Mouse (Mus musculus): ENCODE results near the gene Slc2a10. TPM values are rescaled to one million over a fixed set of nuclear protein-coding genes. Genes with fewer than 3 reads are reported as not detected.
A peak's percentile ranks its signal among the peaks of the same experiment; 100 is the strongest.

The Slc2a10 gene
- polyA plus RNA-seq (2016; fragmentation: Nextera tagmentation; extraction: Ambion mirVana): 6.9 and 7.1 TPM in 2 replicates

GRCm38 (mm10) chr2:165503259-165504203 is at the start of gene Slc2a10:
Slc2a10 (plus strand) TSS chr2:165503787.
- H3K9me3 ChIP-seq (replicated peaks): no peaks in the 10 kb centered on the region
- peak within 1 kb of the TSS; percentile 36 for H3K27ac ChIP-seq
- peaks cover 11% of the 10 kb centered on the region; the same call in 1 of the 2 replicates for H3K27me3 ChIP-seq
- ATAC-seq (ENCODE audit: low FRiP score): peak; percentile 81
- no peaks in the 10 kb centered on the region for H3K36me3 ChIP-seq
- H3K9ac ChIP-seq: peak within 1 kb of the TSS; percentile 67
- peak within 1 kb of the TSS; percentile 61 for H3K4me2 ChIP-seq (replicated peaks)
- peaks cover 20% of the 10 kb centered on the region for H3K4me1 ChIP-seq
- peak within 1 kb of the TSS; percentile 40 for H3K4me3 ChIP-seq
- 4% methylated on average over 28 of the region's 32 CpGs for WGBS

GRCm38 (mm10) chr2:165456710-165457109 is 46.9 kb upstream of the Slc2a10 start:
- no peak overlapping the region for H3K27ac ChIP-seq
- no peak overlapping the region for H3K4me2 ChIP-seq (replicated peaks)
- 78% methylated on average over 2 of the region's 2 CpGs for WGBS
- no peaks in the 10 kb centered on the region for H3K9me3 ChIP-seq (replicated peaks)
- H3K36me3 ChIP-seq: no peaks in the 10 kb centered on the region
- no peak for ATAC-seq (ENCODE audit: low FRiP score)
- H3K27me3 ChIP-seq: no peaks in the 10 kb centered on the region
- no peak overlapping the region for H3K4me3 ChIP-seq
- H3K9ac ChIP-seq: no peak overlapping the region
- H3K4me1 ChIP-seq: peaks cover 8% of the 10 kb centered on the region

- H3K27me3 ChIP-seq: no peaks in the 10 kb centered on the region
- H3K4me1 ChIP-seq: peaks cover 8% of the 10 kb centered on the region
- no peak overlapping the region for H3K9ac ChIP-seq
- no peaks in the 10 kb centered on the region for H3K36me3 ChIP-seq
- 62% methylated on average over 5 of the region's 5 CpGs for WGBS
- H3K4me3 ChIP-seq: no peak overlapping the region
- H3K27ac ChIP-seq: no peak overlapping the region
- no peak overlapping the region for H3K4me2 ChIP-seq (replicated peaks)
- no peaks in the 10 kb centered on the region for H3K9me3 ChIP-seq (replicated peaks)
- no peak for ATAC-seq (ENCODE audit: low FRiP score)
Observed at GRCm38 (mm10) chr2:165458189-165458588, 45.4 kb upstream of the Slc2a10 start.

GRCm38 (mm10) chr2:165459663-165460062 is 43.9 kb upstream of the Slc2a10 start:
- H3K9me3 ChIP-seq (replicated peaks): no peaks in the 10 kb centered on the region
- H3K27me3 ChIP-seq: no peaks in the 10 kb centered on the region
- 22% methylated on average over 7 of the region's 7 CpGs for WGBS
- no peak overlapping the region for H3K4me2 ChIP-seq (replicated peaks)
- H3K4me1 ChIP-seq: peaks cover 8% of the 10 kb centered on the region
- no peak for ATAC-seq (ENCODE audit: low FRiP score)
- H3K9ac ChIP-seq: no peak overlapping the region
- H3K4me3 ChIP-seq: no peak overlapping the region
- H3K27ac ChIP-seq: no peak overlapping the region
- H3K36me3 ChIP-seq: no peaks in the 10 kb centered on the region

GRCm38 (mm10) chr2:165467824-165468452 is 35.6 kb upstream of the Slc2a10 start:
- 0 out of 2 replicates have a peak overlapping the region, but pooled peaks have one; percentile 13 for H3K9ac ChIP-seq
- 52% methylated on average over 15 of the region's 15 CpGs for WGBS
- peaks cover 20% of the 10 kb centered on the region for H3K27me3 ChIP-seq
- H3K4me1 ChIP-seq: peaks cover 17% of the 10 kb centered on the region
- H3K4me3 ChIP-seq: no peak overlapping the region
- H3K4me2 ChIP-seq (replicated peaks): no peak overlapping the region
- H3K36me3 ChIP-seq: no peaks in the 10 kb centered on the region
- ATAC-seq (ENCODE audit: low FRiP score): no peak
- H3K27ac ChIP-seq: no peak overlapping the region
- H3K9me3 ChIP-seq (replicated peaks): no peaks in the 10 kb centered on the region

GRCm38 (mm10) chr2:165470167-165470566 is 33.4 kb upstream of the Slc2a10 start:
- Histone ChIP-seq H3K9me3 (replicated peaks) (no peaks in the 10 kb centered on the region), H3K4me3 (no peak overlapping the region), H3K4me2 (replicated peaks) (no peak overlapping the region), H3K36me3 (no peaks in the 10 kb centered on the region), H3K4me1 (peaks cover 20% of the 10 kb centered on the region), H3K9ac (no peak overlapping the region), H3K27ac (no peak overlapping the region), H3K27me3 (peaks cover 32% of the 10 kb centered on the region)
- ATAC-seq (ENCODE audit: low FRiP score): no peak
- 49% methylated on average over 5 of the region's 5 CpGs for WGBS

GRCm38 (mm10) chr2:165471943-165472342 is 31.6 kb upstream of the Slc2a10 start:
- Histone ChIP-seq H3K27me3 (peaks cover 32% of the 10 kb centered on the region), H3K4me3 (no peak overlapping the region), H3K4me2 (replicated peaks) (no peak overlapping the region), H3K4me1 (peaks cover 20% of the 10 kb centered on the region), H3K27ac (no peak overlapping the region), H3K9ac (no peak overlapping the region), H3K36me3 (no peaks in the 10 kb centered on the region), H3K9me3 (replicated peaks) (no peaks in the 10 kb centered on the region)
- no peak for ATAC-seq (ENCODE audit: low FRiP score)
- WGBS: 60% methylated on average over 11 of the region's 11 CpGs

- 3% methylated on average over 31 of the region's 35 CpGs for WGBS
- H3K4me3 ChIP-seq: peak within 1 kb of the TSS; percentile 24
- H3K27me3 ChIP-seq: peaks cover 32% of the 10 kb centered on the region
- H3K4me1 ChIP-seq: peaks cover 17% of the 10 kb centered on the region
- H3K36me3 ChIP-seq: no peaks in the 10 kb centered on the region
- no peak within 1 kb of the TSS for H3K27ac ChIP-seq
- ATAC-seq (ENCODE audit: low FRiP score): no peak
- H3K9me3 ChIP-seq (replicated peaks): no peaks in the 10 kb centered on the region
- peak within 1 kb of the TSS; percentile 43 for H3K9ac ChIP-seq
- peak within 1 kb of the TSS; percentile 51 for H3K4me2 ChIP-seq (replicated peaks)
Observed at GRCm38 (mm10) chr2:165473003-165473402, 30.6 kb upstream of the Slc2a10 start, which contains the start of gene Slc13a3. Slc13a3 (minus strand) TSS chr2:165473230.

- ATAC-seq (ENCODE audit: low FRiP score): no peak
- Histone ChIP-seq H3K4me2 (replicated peaks) (no peak overlapping the region), H3K27ac (no peak overlapping the region), H3K9ac (no peak overlapping the region), H3K36me3 (no peaks in the 10 kb centered on the region), H3K4me1 (peaks cover 5% of the 10 kb centered on the region), H3K27me3 (peaks cover 32% of the 10 kb centered on the region), H3K4me3 (no peak overlapping the region), H3K9me3 (replicated peaks) (no peaks in the 10 kb centered on the region)
- WGBS: 73% methylated on average over 7 of the region's 7 CpGs
Observed at GRCm38 (mm10) chr2:165475412-165475811, 28.2 kb upstream of the Slc2a10 start.

- ATAC-seq (ENCODE audit: low FRiP score): no peak
- H3K4me2 ChIP-seq (replicated peaks): no peak overlapping the region
- peaks cover 32% of the 10 kb centered on the region for H3K27me3 ChIP-seq
- H3K36me3 ChIP-seq: no peaks in the 10 kb centered on the region
- H3K9ac ChIP-seq: no peak overlapping the region
- WGBS: 40% methylated on average over 5 of the region's 5 CpGs
- peaks cover 5% of the 10 kb centered on the region for H3K4me1 ChIP-seq
- H3K4me3 ChIP-seq: no peak overlapping the region
- no peak overlapping the region for H3K27ac ChIP-seq
- no peaks in the 10 kb centered on the region for H3K9me3 ChIP-seq (replicated peaks)
Observed at GRCm38 (mm10) chr2:165475850-165476249, 27.7 kb upstream of the Slc2a10 start.

GRCm38 (mm10) chr2:165482003-165482402 is 21.6 kb upstream of the Slc2a10 start:
- Histone ChIP-seq H3K27ac (no peak overlapping the region), H3K4me2 (replicated peaks) (no peak overlapping the region)

GRCm38 (mm10) chr2:165484152-165484551 is 19.4 kb upstream of the Slc2a10 start:
- H3K4me3 ChIP-seq: no peak overlapping the region
- no peak for ATAC-seq (ENCODE audit: low FRiP score)
- H3K27ac ChIP-seq: no peak overlapping the region
- H3K27me3 ChIP-seq: no peaks in the 10 kb centered on the region; the same call in 1 of the 2 replicates
- H3K4me1 ChIP-seq: peaks cover 13% of the 10 kb centered on the region
- WGBS: 59% methylated on average over 6 of the region's 6 CpGs
- H3K4me2 ChIP-seq (replicated peaks): no peak overlapping the region
- H3K9ac ChIP-seq: no peak overlapping the region
- no peaks in the 10 kb centered on the region for H3K9me3 ChIP-seq (replicated peaks)
- peaks cover 10% of the 10 kb centered on the region for H3K36me3 ChIP-seq

More at GRCm38 (mm10) chr2:165482003-165482402, 21.6 kb upstream of the Slc2a10 start:
- ATAC-seq (ENCODE audit: low FRiP score): no peak
- no peak overlapping the region for H3K4me3 ChIP-seq
- H3K4me1 ChIP-seq: peaks cover 10% of the 10 kb centered on the region
- no peaks in the 10 kb centered on the region for H3K9me3 ChIP-seq (replicated peaks)
- 61% methylated on average over 8 of the region's 8 CpGs for WGBS
- H3K9ac ChIP-seq: no peak overlapping the region
- no peaks in the 10 kb centered on the region; the same call in 1 of the 2 replicates for H3K27me3 ChIP-seq
- H3K36me3 ChIP-seq: no peaks in the 10 kb centered on the region

Data from hindbrain, embryonic 12.5 days (tissue).